Mouse (Mus musculus) embryonic facial prominence, embryonic 13.5 days (tissue): ENCODE data around the gene Stap1. TPM values are rescaled to one million over a fixed set of nuclear protein-coding genes. Genes with fewer than 3 reads are reported as not detected.

Experiments
- polyA plus RNA-seq: library from polyadenylated mRNA; unstranded; fragments of >200 nt; fragmentation: Nextera tagmentation; extraction: Ambion mirVana; gene quantifications from 2 replicates; pipeline ENCODE4 v1.2.1, GENCODE M21; 2015

The Stap1 gene
- polyA plus RNA-seq, 1 experiment from 2014 or later, result 0.35 TPM

Other genes with a start within 250 kb of the Stap1 start
- gene Cenpc1, start 6.2 kb upstream of the Stap1 start, polyA plus RNA-seq, result 39.0 and 42.4 TPM in 2 replicates
- 13.0 and 15.4 TPM in 2 replicates for gene Uba6, start 101.1 kb downstream of the Stap1 start, polyA plus RNA-seq
- gene Gnrhr, start 126.2 kb downstream of the Stap1 start, polyA plus RNA-seq, result not detected in 2 replicates
- gene Tmprss11c, start 217.6 kb downstream of the Stap1 start, polyA plus RNA-seq, result not detected in 2 replicates